Mouse (Mus musculus) E14TG2a.4 (cell line): ENCODE data around the gene Mlkl.

Experiments
- CTCF ChIP-seq: conservative IDR thresholded peaks from 2 replicates; pipeline ENCODE4 v1.5.1; 2014; ENCODE audit warnings: low read length
- NANOG ChIP-seq: IDR thresholded peaks from 2 replicates; pipeline ENCODE4 v1.6.1; 2014; ENCODE audit warnings: borderline replicate concordance, low read length, mixed read lengths
- POU5F1 ChIP-seq: IDR thresholded peaks from 2 replicates; pipeline ENCODE4 v1.6.1; 2014; ENCODE audit warnings: low read length, borderline replicate concordance

DNA sequence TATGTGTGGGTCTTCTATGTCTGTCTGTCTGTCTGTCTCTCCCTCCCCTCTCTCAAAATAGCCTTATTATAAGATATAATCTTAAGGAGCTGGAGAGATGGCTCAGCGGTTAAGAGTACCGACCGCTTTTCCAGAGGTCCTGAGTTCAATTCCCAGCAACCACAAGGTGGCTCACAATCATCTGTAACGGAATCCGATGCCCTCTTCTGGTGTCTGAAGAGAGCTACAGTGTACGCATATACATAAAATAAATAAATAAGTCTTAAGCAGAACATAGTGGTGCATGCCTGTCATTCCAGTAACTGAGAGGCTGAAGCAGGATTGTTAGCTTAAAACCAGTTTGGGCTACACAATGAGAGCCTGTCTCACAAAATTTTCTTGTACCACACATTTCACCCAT, 12.6 kb upstream of the Mlkl start:
- TF ChIP-seq CTCF = no peak
- no peak for TF ChIP-seq POU5F1
- no peak for TF ChIP-seq NANOG
